Mouse (Mus musculus): ENCODE data around the gene Irf7. TPM values are rescaled to one million over a fixed set of nuclear protein-coding genes. Genes with fewer than 3 reads are reported as not detected.

Gene Irf7
- polyA plus RNA-seq, 1 experiment from 2014 or later = 5.7 TPM

DNA sequence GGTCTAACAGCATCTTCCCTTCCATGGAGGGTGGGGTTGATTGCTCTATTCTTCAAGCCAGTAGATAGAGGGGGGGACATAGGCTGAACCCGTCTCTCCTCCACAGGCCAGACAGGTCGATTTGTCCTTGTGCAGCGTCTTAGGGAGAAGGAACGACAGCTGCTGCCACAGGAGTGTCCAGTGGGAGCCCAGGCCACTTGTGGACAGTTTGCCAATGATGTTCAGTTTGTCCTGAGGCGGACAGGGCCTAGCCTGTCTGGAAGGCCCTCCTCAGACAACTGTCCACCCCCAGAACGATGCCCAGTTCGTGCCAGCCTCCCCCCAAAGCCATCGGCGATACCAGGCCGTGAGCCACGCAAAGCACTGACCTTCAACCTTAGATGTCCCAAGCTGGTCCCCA is 49.4 kb downstream of the Irf7 start:
- 71% methylated on average over 11 of the region's 11 CpGs for WGBS
- peaks cover 57% of the 10 kb centered on the region for H3K4me1 ChIP-seq (replicated peaks)
- no peaks in the 10 kb centered on the region for H3K27me3 ChIP-seq (replicated peaks)
- H3K36me3 ChIP-seq = peaks cover 4% of the 10 kb centered on the region; the same call in 1 of the 2 replicates
- H3K9me3 ChIP-seq = no peaks in the 10 kb centered on the region
- H3K4me2 ChIP-seq (replicated peaks) = peak overlapping the region; percentile 92
- H3K4me3 ChIP-seq (replicated peaks) = peak overlapping the region; percentile 71
- H3K27ac ChIP-seq = peak overlapping the region; percentile 70
- H3K9ac ChIP-seq = peak overlapping the region; percentile 66
- ATAC-seq = no peak

DNA sequence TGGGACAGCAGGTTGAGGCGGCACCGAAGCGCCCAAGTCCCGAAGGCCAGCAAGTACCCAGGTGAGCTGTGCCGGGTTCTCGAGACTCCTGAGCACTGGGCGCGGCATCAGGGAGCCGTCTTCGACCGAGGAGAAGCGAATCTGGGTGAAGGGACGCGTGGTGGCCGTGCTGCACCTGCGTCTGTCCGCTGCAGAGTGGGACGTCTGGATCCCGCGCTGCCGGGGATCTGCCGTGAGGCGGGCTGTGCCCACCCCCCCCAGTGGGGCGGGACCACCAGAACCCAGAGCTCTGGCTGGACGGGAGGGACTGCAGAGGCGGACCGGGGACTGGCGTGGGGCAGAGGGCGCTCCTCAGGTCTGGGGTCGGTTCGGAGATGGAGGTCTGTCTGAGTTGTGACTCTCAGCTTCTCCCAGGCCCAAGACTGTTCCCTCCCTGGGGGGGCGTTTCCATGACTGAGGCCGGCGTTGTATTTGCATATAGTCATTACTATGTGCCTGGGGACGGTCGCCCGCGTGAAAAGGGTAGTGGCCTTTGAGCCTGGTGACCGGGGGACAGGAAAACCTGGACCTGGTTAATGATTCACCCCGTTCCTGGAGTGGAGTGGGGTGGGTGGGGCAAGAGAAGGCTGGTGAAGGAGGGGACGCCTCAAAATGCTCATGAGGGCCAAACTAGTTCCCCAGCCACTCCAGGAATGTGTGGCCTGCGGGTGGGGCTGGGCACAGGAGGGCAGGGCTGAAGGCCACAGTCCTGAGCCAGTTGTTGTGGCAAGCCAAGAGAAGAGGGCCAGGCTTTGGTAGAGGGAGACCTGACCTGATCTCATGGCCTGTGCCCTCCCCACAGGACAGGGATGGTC is 50.2 kb downstream of the Irf7 start:
- Histone ChIP-seq H3K27ac (peak overlapping the region; percentile 97), H3K9me3 (no peaks in the 10 kb centered on the region), H3K4me3 (replicated peaks) (peak overlapping the region; percentile 71), H3K4me2 (replicated peaks) (peak overlapping the region; percentile 92), H3K27me3 (replicated peaks) (no peaks in the 10 kb centered on the region), H3K4me1 (replicated peaks) (peaks cover 58% of the 10 kb centered on the region), H3K9ac (peak overlapping the region; percentile 66), H3K36me3 (peaks cover 4% of the 10 kb centered on the region; the same call in 1 of the 2 replicates)
- under 1% methylated on average over 42 of the region's 42 CpGs for WGBS
- peak; percentile 76 for ATAC-seq

GRCm38 (mm10) chr7:141215101-141215879 is 51.0 kb downstream of the Irf7 start, which contains the start of gene Rassf7:
TSS of gene Rassf7 (plus strand) at chr7:141215860.
- Histone ChIP-seq H3K9ac (peak within 1 kb of the TSS; percentile 66), H3K4me1 (replicated peaks) (peaks cover 58% of the 10 kb centered on the region), H3K36me3 (peaks cover 4% of the 10 kb centered on the region; the same call in 1 of the 2 replicates), H3K4me2 (replicated peaks) (peak within 1 kb of the TSS; percentile 92), H3K27me3 (replicated peaks) (no peaks in the 10 kb centered on the region), H3K9me3 (no peaks in the 10 kb centered on the region), H3K4me3 (replicated peaks) (peak within 1 kb of the TSS; percentile 71), H3K27ac (peak within 1 kb of the TSS; percentile 97)
- ATAC-seq = peak; percentile 93
- WGBS = under 1% methylated on average over 41 of the region's 41 CpGs

DNA sequence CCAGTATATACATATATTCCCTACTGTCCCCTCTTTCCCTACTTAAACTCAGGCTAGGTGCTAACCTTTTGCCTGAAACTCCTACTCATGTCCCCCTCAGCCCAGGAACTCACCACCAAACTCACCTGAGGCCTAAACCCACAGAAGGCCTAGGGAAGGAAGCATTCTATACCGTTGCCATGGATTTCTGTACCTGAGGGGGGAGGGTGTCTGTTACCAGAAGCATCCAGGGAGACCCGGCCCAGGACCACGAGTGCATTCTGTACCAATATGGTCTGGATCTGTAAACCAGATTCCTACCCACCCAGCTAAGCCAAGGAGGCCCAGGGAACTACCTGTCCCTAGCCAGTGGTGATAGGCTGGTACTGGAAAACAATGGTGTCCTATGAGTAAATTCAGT is 52.0 kb downstream of the Irf7 start:
- 63% methylated on average over 3 of the region's 3 CpGs for WGBS
- Histone ChIP-seq H3K4me3 (replicated peaks) (no peak overlapping the region), H3K9me3 (no peaks in the 10 kb centered on the region), H3K4me2 (replicated peaks) (peak overlapping the region; percentile 92), H3K27ac (peak overlapping the region; percentile 97; the same call in 1 of the 2 replicates), H3K36me3 (peaks cover 4% of the 10 kb centered on the region; the same call in 1 of the 2 replicates), H3K4me1 (replicated peaks) (peaks cover 56% of the 10 kb centered on the region), H3K9ac (no peak overlapping the region), H3K27me3 (replicated peaks) (no peaks in the 10 kb centered on the region)
- no peak for ATAC-seq

DNA sequence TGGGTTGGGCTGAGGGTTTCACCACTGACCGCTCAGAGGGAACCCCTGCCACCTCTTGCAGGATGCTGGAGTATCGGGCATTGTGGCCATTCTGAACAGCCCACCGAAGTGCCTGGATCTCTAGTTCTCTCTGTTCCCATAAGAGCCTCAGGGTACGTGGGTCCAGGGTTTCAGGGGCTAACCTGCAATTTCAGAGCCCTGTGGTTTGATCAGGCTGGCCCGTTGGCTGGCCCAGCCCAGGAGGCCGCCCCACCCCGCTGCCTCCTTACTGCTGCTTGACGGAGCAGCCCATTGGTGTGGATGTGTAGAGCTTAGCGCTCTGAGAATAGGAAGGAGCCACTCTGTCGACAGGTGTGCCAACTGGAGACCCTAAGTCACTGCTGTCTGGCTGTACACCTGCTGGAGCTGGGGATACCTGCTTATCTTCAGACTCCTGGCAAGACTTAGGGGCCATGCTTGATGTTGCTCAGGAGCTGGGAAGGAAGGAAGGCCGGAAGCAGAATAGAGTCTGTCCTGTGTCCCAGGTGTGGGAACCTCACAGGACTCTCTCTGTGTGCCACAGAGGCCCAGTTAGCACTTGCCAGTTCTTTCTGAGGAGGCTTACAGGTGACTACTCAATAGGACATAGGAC is 52.6 kb downstream of the Irf7 start, which contains the start of gene Lmntd2:
Gene Lmntd2 (minus strand): TSS at position 476 of the 631 bp plus-strand sequence.
- ATAC-seq = no peak
- Histone ChIP-seq H3K9me3 (no peaks in the 10 kb centered on the region), H3K4me1 (replicated peaks) (peaks cover 51% of the 10 kb centered on the region), H3K4me3 (replicated peaks) (peak within 1 kb of the TSS; percentile 71), H3K27ac (peak within 1 kb of the TSS; percentile 97), H3K27me3 (replicated peaks) (no peaks in the 10 kb centered on the region), H3K9ac (peak within 1 kb of the TSS; percentile 66), H3K36me3 (peaks cover 4% of the 10 kb centered on the region; the same call in 1 of the 2 replicates), H3K4me2 (replicated peaks) (peak within 1 kb of the TSS; percentile 92)
- 85% methylated on average over 11 of the region's 11 CpGs for WGBS

- ATAC-seq = no peak
- Histone ChIP-seq H3K4me1 (replicated peaks) (peaks cover 45% of the 10 kb centered on the region), H3K9ac (no peak overlapping the region), H3K27ac (0 out of 2 replicates have a peak overlapping the region, but pooled peaks have one; percentile 54), H3K4me2 (replicated peaks) (no peak overlapping the region), H3K27me3 (replicated peaks) (no peaks in the 10 kb centered on the region), H3K36me3 (peaks cover 2% of the 10 kb centered on the region; the same call in 1 of the 2 replicates), H3K4me3 (replicated peaks) (no peak overlapping the region), H3K9me3 (no peaks in the 10 kb centered on the region)
- WGBS = 69% methylated on average over 3 of the region's 3 CpGs
These were observed 53.1 kb downstream of the Irf7 start for GRCm38 (mm10) chr7:141213133-141213532.

MicroRNAs within 50 kb of the gene (microRNA counts, 519-probe panel; counts per million panel counts)
- microRNA mmu-miR-210 = 3,421 counts per million, percentile 85 among the panel's probes with 10 or more counts

Other genes with a start within 250 kb of the Irf7 start
- 1.6 and 3.6 TPM in 2 replicates for gene Ifitm6, start 248.6 kb downstream of the Irf7 start, polyA plus RNA-seq (2015; fragmentation: Nextera tagmentation; extraction: Ambion mirVana)
- not detected in 2 replicates for gene Gm17387, start 237.3 kb downstream of the Irf7 start, polyA plus RNA-seq (2015; fragmentation: Nextera tagmentation; extraction: Ambion mirVana)
- gene B4galnt4, start 205.4 kb downstream of the Irf7 start, polyA plus RNA-seq (2015; fragmentation: Nextera tagmentation; extraction: Ambion mirVana) = 7.9 and 10.7 TPM in 2 replicates
- gene Pkp3, start 188.3 kb downstream of the Irf7 start, polyA plus RNA-seq (2015; fragmentation: Nextera tagmentation; extraction: Ambion mirVana) = 24.6 and 26.1 TPM in 2 replicates
- gene Sigirr, start 165.9 kb downstream of the Irf7 start, polyA plus RNA-seq (2015; fragmentation: Nextera tagmentation; extraction: Ambion mirVana) = 17.8 and 20.5 TPM in 2 replicates
- 29.5 and 35.3 TPM in 2 replicates for gene Ano9, start 148.7 kb downstream of the Irf7 start, polyA plus RNA-seq (2015; fragmentation: Nextera tagmentation; extraction: Ambion mirVana)
- gene Ptdss2, start 144.1 kb downstream of the Irf7 start, polyA plus RNA-seq (2015; fragmentation: Nextera tagmentation; extraction: Ambion mirVana) = 58.0 and 59.7 TPM in 2 replicates
- gene Rnh1, start 93.6 kb downstream of the Irf7 start, polyA plus RNA-seq (2015; fragmentation: Nextera tagmentation; extraction: Ambion mirVana) = 123 and 155 TPM in 2 replicates
- 92.9 and 107 TPM in 2 replicates for gene Hras, start 72.5 kb downstream of the Irf7 start, polyA plus RNA-seq (2015; fragmentation: Nextera tagmentation; extraction: Ambion mirVana)
- 5.1 and 5.4 TPM in 2 replicates for gene Lrrc56, start 72.3 kb downstream of the Irf7 start, polyA plus RNA-seq (2015; fragmentation: Nextera tagmentation; extraction: Ambion mirVana)
- 3.5 and 3.6 TPM in 2 replicates for gene Lmntd2, start 52.4 kb downstream of the Irf7 start, polyA plus RNA-seq (2015; fragmentation: Nextera tagmentation; extraction: Ambion mirVana)
- gene Rassf7, start 50.6 kb downstream of the Irf7 start, polyA plus RNA-seq (2015; fragmentation: Nextera tagmentation; extraction: Ambion mirVana) = 63.7 and 70.0 TPM in 2 replicates
- gene Phrf1, start 37.7 kb downstream of the Irf7 start, polyA plus RNA-seq (2015; fragmentation: Nextera tagmentation; extraction: Ambion mirVana) = 61.9 and 62.1 TPM in 2 replicates
- 75.8 and 96.1 TPM in 2 replicates for gene Cdhr5, start 10.3 kb upstream of the Irf7 start, polyA plus RNA-seq (2015; fragmentation: Nextera tagmentation; extraction: Ambion mirVana)
- 203 and 260 TPM in 2 replicates for gene Sct, start 12.7 kb upstream of the Irf7 start, polyA plus RNA-seq (2015; fragmentation: Nextera tagmentation; extraction: Ambion mirVana)
- 0.35 and 0.40 TPM in 2 replicates for gene Drd4, start 25.5 kb upstream of the Irf7 start, polyA plus RNA-seq (2015; fragmentation: Nextera tagmentation; extraction: Ambion mirVana)
- 63.1 and 63.5 TPM in 2 replicates for gene Deaf1, start 61.2 kb upstream of the Irf7 start, polyA plus RNA-seq (2015; fragmentation: Nextera tagmentation; extraction: Ambion mirVana)
- 35.1 and 35.6 TPM in 2 replicates for gene Tmem80, start 61.3 kb upstream of the Irf7 start, polyA plus RNA-seq (2015; fragmentation: Nextera tagmentation; extraction: Ambion mirVana)
- 117 and 133 TPM in 2 replicates for gene Eps8l2, start 72.4 kb upstream of the Irf7 start, polyA plus RNA-seq (2015; fragmentation: Nextera tagmentation; extraction: Ambion mirVana)
- gene Taldo1, start 125.7 kb upstream of the Irf7 start, polyA plus RNA-seq (2015; fragmentation: Nextera tagmentation; extraction: Ambion mirVana) = 458 and 460 TPM in 2 replicates
- 47.4 and 49.2 TPM in 2 replicates for gene Gatd1, start 147.7 kb upstream of the Irf7 start, polyA plus RNA-seq (2015; fragmentation: Nextera tagmentation; extraction: Ambion mirVana)
- gene Cend1, start 163.0 kb upstream of the Irf7 start, polyA plus RNA-seq (2015; fragmentation: Nextera tagmentation; extraction: Ambion mirVana) = 3.8 and 3.9 TPM in 2 replicates
- 28.5 and 33.1 TPM in 2 replicates for gene Slc25a22, start 171.4 kb upstream of the Irf7 start, polyA plus RNA-seq (2015; fragmentation: Nextera tagmentation; extraction: Ambion mirVana)
- gene Pidd1, start 177.5 kb upstream of the Irf7 start, polyA plus RNA-seq (2015; fragmentation: Nextera tagmentation; extraction: Ambion mirVana) = 7.6 and 9.6 TPM in 2 replicates
- gene Rplp2, start 180.9 kb upstream of the Irf7 start, polyA plus RNA-seq (2015; fragmentation: Nextera tagmentation; extraction: Ambion mirVana) = 1,378 and 1,526 TPM in 2 replicates
- 35.1 and 38.1 TPM in 2 replicates for gene Pnpla2, start 188.7 kb upstream of the Irf7 start, polyA plus RNA-seq (2015; fragmentation: Nextera tagmentation; extraction: Ambion mirVana)
- gene Cracr2b, start 194.6 kb upstream of the Irf7 start, polyA plus RNA-seq (2015; fragmentation: Nextera tagmentation; extraction: Ambion mirVana) = 16.5 and 22.0 TPM in 2 replicates
- 21.5 and 25.5 TPM in 2 replicates for gene Cd151, start 200.9 kb upstream of the Irf7 start, polyA plus RNA-seq (2015; fragmentation: Nextera tagmentation; extraction: Ambion mirVana)
- gene Polr2l, start 208.7 kb upstream of the Irf7 start, polyA plus RNA-seq (2015; fragmentation: Nextera tagmentation; extraction: Ambion mirVana) = 57.9 and 61.9 TPM in 2 replicates
- 60.7 and 67.8 TPM in 2 replicates for gene Tspan4, start 208.8 kb upstream of the Irf7 start, polyA plus RNA-seq (2015; fragmentation: Nextera tagmentation; extraction: Ambion mirVana)